Mouse (Mus musculus) stomach, postnatal 0 days (tissue): Measurements from ENCODE around the gene Lrriq4.
"Not testable (repeated sequence)": the region's sequence is repeated elsewhere in the genome, so short reads cannot be mapped to it uniquely, and the experiment has no call there.

Experiments used
- CTCF ChIP-seq: IDR thresholded peaks from 2 replicates; pipeline ENCODE4 v1.5.1; 2016; ENCODE audit warnings: antibody characterized with exemption, low read depth, mild to moderate bottlenecking, moderate library complexity
- EP300 ChIP-seq: optimal IDR thresholded peaks from 2 replicates; pipeline ENCODE3; 2016; ENCODE audit warnings: antibody characterized with exemption

GRCm38 (mm10) chr3:30699711-30700505 lies 55.6 kb downstream of the Lrriq4 start, which contains the start of gene Lrrc31:
- TF ChIP-seq CTCF, EP300: not testable (repeated sequence)
